Mouse (Mus musculus) small intestine, adult 2 months (tissue): ENCODE data around the gene Setd3.

Experiments
- CTCF ChIP-seq: fragments of 200-500 bp; IDR thresholded peaks from 2 replicates; pipeline ENCODE4 v1.5.1; 2012; ENCODE audit warnings: low read depth, mild to moderate bottlenecking, control low read depth, inconsistent platforms, low read length, moderate library complexity, mixed read lengths; ENCODE audit not compliant: insufficient replicate concordance, insufficient read length; ENCODE audit errors: extremely low read depth
- POLR2A ChIP-seq: fragments of 200-500 bp; IDR thresholded peaks from 2 replicates; pipeline ENCODE4 v1.6.1; 2012; ENCODE audit warnings: low read depth, mild to moderate bottlenecking, control low read depth, inconsistent platforms, low read length, moderate library complexity

- TF ChIP-seq CTCF: no peak
- no peak for TF ChIP-seq POLR2A
These were observed 40.0 kb upstream of the Setd3 start for GRCm38 (mm10) chr12:108219163-108219562.
